Mouse (Mus musculus): ENCODE measurements around the gene Nup88.

The Nup88 gene

GRCm38 (mm10) chr11:70969821-70970559, at the start of gene Nup88, which contains the start of gene Rpain:
TSS of gene Nup88 (minus strand) at chr11:70969973.
TSS of gene Rpain (plus strand) at chr11:70970213.
- in situ Hi-C loops (cut with MboI, MseI) = no loop called here

DNA sequence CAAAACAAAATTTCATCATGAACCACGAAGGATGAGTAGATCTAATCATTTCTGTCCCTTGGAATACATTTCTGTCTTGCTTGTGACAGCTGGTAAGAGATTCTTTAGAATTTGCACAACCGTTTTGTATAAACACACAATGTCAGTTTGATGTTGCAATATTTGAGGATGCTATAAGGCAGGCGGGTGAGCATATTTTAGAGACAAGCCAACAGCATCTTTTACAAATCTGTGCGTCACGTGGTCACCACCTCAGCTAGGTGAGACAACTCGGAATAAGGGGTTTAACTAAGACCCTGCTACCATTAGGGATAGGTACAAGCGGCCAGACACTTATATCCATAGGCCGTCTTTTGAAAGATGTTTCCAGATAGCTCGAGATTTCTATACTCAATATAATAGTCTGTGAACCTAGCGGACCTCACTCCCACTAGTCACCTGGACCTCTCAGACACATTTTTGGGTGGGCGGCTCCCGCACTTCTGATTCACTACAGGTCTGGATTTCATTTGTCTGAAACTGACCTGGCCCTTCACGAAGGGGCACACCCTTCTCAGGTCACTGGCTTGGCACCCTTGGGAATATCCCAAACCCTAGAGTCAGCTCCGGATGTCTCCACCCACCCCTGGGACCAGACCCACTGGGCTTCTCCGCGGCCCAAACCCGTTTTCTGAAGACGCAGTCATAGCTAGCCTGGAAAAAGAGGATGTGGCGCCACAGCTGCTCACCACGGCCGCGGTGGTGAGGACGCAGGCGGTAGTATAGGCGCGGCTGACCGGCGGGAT, 48.8 kb upstream of the Nup88 start:
- in situ Hi-C loops (cut with MboI, MseI) = loop anchor here (25.0 kb wide), 2 partner anchors 1194 to 1419 kb away; partner anchors contain the start of genes 4933427D14Rik, Ggt6, Gm43951 and Med31

DNA sequence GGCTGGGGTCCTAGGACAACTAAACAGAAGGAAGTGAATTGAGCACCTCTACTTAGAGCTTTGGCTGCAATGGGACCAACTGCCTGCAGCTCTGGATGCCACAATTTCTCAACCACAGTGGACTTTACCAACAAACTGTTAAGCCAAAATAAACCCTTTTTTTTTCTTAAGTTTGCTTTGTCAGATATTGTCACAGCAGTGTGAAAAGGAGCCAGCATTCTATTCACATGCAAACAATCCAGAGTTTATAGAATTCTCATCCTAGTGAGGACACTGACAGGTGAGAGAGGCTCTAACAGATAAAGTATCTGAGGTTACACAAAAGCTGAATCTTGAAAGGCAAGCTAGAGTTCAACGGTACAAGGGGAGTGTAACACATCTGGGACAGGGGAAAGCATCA, 47.3 kb upstream of the Nup88 start:
- in situ Hi-C loops (cut with MboI, MseI) = loop anchor here (25.0 kb wide), 2 partner anchors 1195 to 1420 kb away; partner anchors contain the start of genes 4933427D14Rik, Ggt6, Gm43951 and Med31

GRCm38 (mm10) chr11:71012743-71013142, 43.0 kb upstream of the Nup88 start:
- in situ Hi-C loops (cut with MboI, MseI) = loop anchor here (25.0 kb wide), 2 partner anchors 1200 to 1425 kb away; partner anchors contain the start of genes 4933427D14Rik, Ggt6, Gm43951 and Med31

DNA sequence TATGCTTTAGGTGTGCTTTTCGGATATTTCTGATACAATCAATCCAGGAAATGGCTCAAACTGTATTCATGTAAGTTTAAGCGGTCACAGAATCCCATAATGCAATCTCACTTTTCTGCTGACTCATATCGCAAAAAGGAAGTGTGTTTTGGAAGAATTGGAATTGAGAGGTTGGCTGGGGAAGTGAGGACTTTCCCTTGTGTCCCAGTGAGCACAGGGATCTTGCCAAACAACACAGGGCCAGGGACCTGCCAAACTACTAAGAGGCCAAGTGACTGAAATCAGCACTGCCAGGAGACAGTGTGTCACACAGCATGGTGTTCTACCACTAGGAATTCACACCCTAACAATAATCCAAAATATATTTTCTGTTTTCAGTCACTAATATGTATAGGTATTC, 38.5 kb upstream of the Nup88 start:
- in situ Hi-C loops (cut with MboI, MseI) = loop anchor here (25.0 kb wide), 2 partner anchors 1204 to 1429 kb away; partner anchors contain the start of genes 4933427D14Rik, Ggt6, Gm43951 and Med31

DNA sequence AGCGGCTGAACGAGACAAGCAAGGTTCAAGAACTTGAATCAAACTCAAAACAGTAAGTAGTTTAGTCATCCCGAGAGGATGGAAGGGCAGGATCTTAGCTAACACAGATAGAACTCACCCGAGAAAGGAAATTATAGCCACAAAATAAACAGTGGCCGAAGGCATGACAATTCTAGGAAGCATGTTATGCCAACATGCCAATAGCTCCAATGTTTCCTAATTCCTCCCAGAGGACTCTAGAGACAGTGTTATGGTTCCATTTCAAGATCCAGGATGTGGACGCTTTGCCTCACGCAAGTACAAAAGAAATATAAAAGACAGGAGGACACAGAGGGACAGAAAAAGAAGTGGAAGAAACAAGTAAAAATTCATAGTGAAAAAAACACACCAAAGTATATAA, 38.1 kb upstream of the Nup88 start:
- in situ Hi-C loops (cut with MboI, MseI) = loop anchor here (25.0 kb wide), 2 partner anchors 1204 to 1429 kb away; partner anchors contain the start of genes 4933427D14Rik, Ggt6, Gm43951 and Med31

- in situ Hi-C loops (cut with MboI, MseI) = loop anchor here (25.0 kb wide), 2 partner anchors 1205 to 1430 kb away; partner anchors contain the start of genes 4933427D14Rik, Ggt6, Gm43951 and Med31
These were observed 37.3 kb upstream of the Nup88 start for GRCm38 (mm10) chr11:71007026-71007425.

DNA sequence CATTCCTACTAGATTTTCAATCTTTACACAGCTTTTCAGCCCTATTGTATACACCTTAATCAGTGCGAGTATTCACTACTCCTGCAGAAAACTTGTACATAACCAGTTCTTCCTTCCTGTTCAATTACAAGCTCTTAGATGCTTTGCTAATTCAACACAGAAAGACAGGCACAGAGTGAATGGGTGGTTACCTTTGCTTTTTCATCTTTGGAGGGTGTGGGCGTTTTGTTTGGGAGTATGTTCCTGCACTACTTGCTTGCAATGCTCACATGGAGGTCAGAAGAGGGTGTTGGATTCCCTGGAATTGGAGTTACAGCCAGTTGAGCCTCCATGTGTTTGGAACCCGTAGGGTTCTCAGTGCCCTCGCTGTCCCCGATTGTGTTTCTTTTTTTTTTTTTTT, 35.3 kb upstream of the Nup88 start:
- in situ Hi-C loops (cut with MboI, MseI) = loop anchor here (25.0 kb wide), 2 partner anchors 1207 to 1432 kb away; partner anchors contain the start of genes 4933427D14Rik, Ggt6, Gm43951 and Med31

DNA sequence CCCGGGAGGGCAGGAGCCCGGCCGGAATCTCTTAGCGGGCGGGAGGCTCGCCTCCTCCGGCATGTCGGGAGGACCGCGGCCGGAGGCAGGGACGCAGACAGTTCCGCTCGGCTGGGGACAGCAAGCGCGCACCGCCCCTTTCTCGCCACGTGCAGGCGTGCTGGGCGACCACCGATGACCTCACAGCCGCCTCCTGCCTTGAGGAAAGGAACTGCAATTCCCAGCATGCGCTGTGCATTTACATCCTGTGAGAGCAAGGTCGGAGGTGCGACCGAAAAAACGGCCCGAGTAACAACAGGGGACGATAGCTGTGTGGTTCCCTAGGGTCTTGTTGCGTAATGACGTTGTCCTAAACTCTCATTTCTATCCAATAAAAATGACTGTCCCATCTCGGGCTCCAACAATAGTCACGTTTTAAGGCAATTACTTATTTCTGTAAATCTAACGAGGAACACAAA, 34.6 kb upstream of the Nup88 start, which contains the start of gene Dhx33:
Gene Dhx33, minus strand, starts transcription at position 122 of the 458 bp plus-strand sequence.
- in situ Hi-C loops (cut with MboI, MseI) = loop anchor here (25.0 kb wide), 2 partner anchors 1208 to 1433 kb away; partner anchors contain the start of genes 4933427D14Rik, Ggt6, Gm43951 and Med31

DNA sequence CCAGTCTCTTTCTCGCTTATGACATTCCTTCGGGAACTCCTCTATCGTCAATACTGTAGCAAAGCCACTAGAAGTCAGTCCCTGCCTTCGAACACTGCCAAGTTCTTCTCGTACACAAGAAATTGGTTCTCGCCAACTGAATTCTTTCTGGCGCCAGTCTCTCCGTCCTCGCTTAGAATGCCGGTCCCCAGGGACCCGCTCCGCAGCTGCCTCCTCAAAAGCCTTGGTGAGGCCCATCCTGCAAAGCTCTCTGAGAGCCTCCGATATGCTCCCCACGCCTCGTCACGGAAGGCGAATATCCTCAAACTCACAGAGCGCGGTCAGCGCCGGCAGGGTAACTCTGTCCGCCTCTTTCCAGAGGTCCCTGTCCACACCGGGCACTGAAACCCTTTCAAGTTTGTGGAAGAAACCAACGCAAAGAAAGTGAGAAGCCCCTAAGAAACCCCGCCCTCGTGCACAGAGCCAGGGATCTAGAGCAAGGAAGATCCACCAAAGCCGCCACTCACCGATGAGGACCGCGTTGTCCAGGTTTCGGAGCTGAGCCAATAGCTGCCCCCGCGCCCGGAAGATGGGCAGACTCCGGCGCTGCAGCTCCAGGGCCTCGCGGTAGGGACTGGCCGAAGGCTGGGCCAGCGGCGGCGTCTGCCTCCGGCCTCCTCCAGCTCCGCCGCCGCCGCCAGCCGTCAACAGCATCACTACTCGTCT, 34.0 kb upstream of the Nup88 start:
- in situ Hi-C loops (cut with MboI, MseI) = loop anchor here (25.0 kb wide), 2 partner anchors 1209 to 1434 kb away; partner anchors contain the start of genes 4933427D14Rik, Ggt6, Gm43951 and Med31

- in situ Hi-C loops (cut with MboI, MseI) = loop anchor here (25.0 kb wide), 2 partner anchors 1211 to 1436 kb away; partner anchors contain the start of genes 4933427D14Rik, Ggt6, Gm43951 and Med31
These were observed 31.4 kb upstream of the Nup88 start for GRCm38 (mm10) chr11:71001167-71001566.

- in situ Hi-C loops (cut with MboI, MseI) = no loop called here
These were observed 12.9 kb upstream of the Nup88 start, which contains the start of gene C1qbp for GRCm38 (mm10) chr11:70982557-70983228. TSS of gene C1qbp (minus strand) at chr11:70983026.

DNA sequence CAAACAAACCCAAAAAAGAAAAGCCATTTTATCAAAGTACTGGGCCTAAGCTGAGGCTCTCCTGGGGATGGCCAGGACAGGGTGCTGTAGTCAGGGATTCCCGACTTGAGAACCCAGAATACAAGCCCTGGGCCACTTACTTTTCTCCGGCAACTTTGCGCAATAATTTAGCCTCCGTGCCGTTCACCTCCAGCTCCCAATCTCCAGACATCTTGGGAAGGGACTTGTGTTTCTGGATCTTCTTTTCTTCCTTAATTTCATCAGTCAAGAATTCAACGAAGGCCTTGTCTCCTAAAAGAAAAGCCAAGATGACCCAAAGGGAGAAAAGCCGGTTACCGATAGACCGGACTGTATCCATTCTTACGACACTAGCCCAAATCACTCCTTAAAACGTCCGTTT, 12.3 kb upstream of the Nup88 start:
- in situ Hi-C loops (cut with MboI, MseI) = no loop called here

GRCm38 (mm10) chr11:70980751-70981510, 11.2 kb upstream of the Nup88 start:
- in situ Hi-C loops (cut with MboI, MseI) = no loop called here

GRCm38 (mm10) chr11:70980232-70980631, 10.5 kb upstream of the Nup88 start:
- in situ Hi-C loops (cut with MboI, MseI) = no loop called here

DNA sequence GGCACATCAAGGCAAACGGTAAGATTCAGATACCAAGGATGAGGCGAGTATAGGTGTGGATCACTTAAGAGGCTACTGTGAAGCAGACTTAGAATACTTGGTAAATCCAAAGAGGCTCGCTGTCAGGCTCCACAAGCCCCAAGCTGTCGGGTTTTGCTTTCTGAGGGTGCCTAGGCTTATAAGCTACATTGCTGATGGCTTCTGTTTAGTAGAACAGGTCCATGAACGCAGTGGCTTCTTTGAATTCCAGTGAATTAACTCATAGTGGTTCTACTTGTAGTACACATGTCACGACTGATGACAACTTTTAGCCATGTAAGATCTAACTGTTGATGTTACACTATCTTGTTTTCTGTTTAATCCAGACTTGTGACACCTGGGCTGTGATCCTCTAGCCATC, 7.5 kb upstream of the Nup88 start:
- in situ Hi-C loops (cut with MboI, MseI) = no loop called here

- in situ Hi-C loops (cut with MboI, MseI) = no loop called here
These were observed 5.4 kb upstream of the Nup88 start for GRCm38 (mm10) chr11:70975193-70975592.

DNA sequence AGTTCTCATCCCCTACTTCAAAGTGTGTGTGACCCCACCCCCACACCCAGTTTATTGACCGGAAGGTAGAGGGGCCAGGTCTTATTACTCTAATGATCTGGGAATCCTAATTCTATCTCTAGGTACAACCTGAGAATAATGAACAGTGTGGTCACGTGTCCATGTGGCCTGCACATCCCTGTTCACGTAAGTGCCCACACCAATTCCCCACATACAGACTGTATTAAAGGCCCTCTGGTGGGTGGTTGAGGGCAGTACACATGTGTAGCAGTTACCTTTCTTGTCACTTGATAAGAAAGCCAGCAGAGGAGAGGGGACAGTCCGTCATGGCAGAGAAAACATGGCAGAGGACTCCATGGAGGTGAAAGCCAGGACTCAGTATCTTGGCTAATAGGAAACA, 4.2 kb upstream of the Nup88 start:
- in situ Hi-C loops (cut with MboI, MseI) = no loop called here

GRCm38 (mm10) chr11:70972586-70972985, 2.8 kb upstream of the Nup88 start:
- in situ Hi-C loops (cut with MboI, MseI) = no loop called here
